Mouse (Mus musculus): ENCODE measurements around the gene Ppfibp2. TPM values are rescaled to one million over a fixed set of nuclear protein-coding genes. Genes with fewer than 3 reads are reported as not detected.

Ppfibp2 gene
- polyA plus RNA-seq, 1 experiment = 0.60 TPM

GRCm38 (mm10) chr7:107683162-107683561 is 88.2 kb downstream of the Ppfibp2 start:
- H3K36me3 ChIP-seq (ENCODE audit: control insufficient read depth, insufficient read depth) = no peaks in the 10 kb centered on the region
- H3K4me3 ChIP-seq = no peak overlapping the region
- no peak overlapping the region for H3ac ChIP-seq (ENCODE audit: control insufficient read depth, insufficient read length)
- H3K27me3 ChIP-seq (ENCODE audit: control insufficient read depth, insufficient read depth, insufficient read length) = no peaks in the 10 kb centered on the region
- no peaks in the 10 kb centered on the region for H3K79me2 ChIP-seq (ENCODE audit: control insufficient read depth, insufficient read depth)
- H3K4me2 ChIP-seq (ENCODE audit: low read depth) = no peak overlapping the region
- TF ChIP-seq SRF (IDR thresholded peaks at IDR 0.05; ENCODE audit: control insufficient read depth, insufficient read length, low read depth) (no peak), MYOD1 (IDR thresholded peaks at IDR 0.05; ENCODE audit: control insufficient read depth in 1 of 3, insufficient read length in 2 of 3, low read depth in 2 of 3) (no peak), E2F4 (IDR thresholded peaks at IDR 0.05; ENCODE audit: insufficient read depth) (no peak), POLR2AphosphoS2 (IDR thresholded peaks at IDR 0.05; ENCODE audit: insufficient read length, low read depth) (no peak), REST (IDR thresholded peaks at IDR 0.05; ENCODE audit: insufficient read depth, insufficient read length) (no peak), MAX (IDR thresholded peaks at IDR 0.05; ENCODE audit: low read depth) (no peak), USF1 (IDR thresholded peaks at IDR 0.05; ENCODE audit: low read depth) (no peak), TCF3 (IDR thresholded peaks at IDR 0.05; ENCODE audit: insufficient read length, low read depth) (no peak), TCF12 (IDR thresholded peaks at IDR 0.05; ENCODE audit: insufficient read depth, poor library complexity, severe bottlenecking) (no peak), CEBPB (IDR thresholded peaks at IDR 0.05; ENCODE audit: insufficient read depth, poor library complexity, severe bottlenecking) (no peak), MYOG (IDR thresholded peaks at IDR 0.05; ENCODE audit: control insufficient read depth in 1 of 3, insufficient read depth in 1 of 3, insufficient read length in 2 of 3, low read depth in 2 of 3) (no peak), POLR2A (IDR thresholded peaks at IDR 0.05; ENCODE audit: insufficient read length, low read depth) (no peak)

- H3K4me3 ChIP-seq = no peak overlapping the region
- H3K4me2 ChIP-seq (ENCODE audit: low read depth) = no peak overlapping the region
- no peaks in the 10 kb centered on the region for H3K36me3 ChIP-seq (ENCODE audit: control insufficient read depth, insufficient read depth)
- no peak for TF ChIP-seq TCF12 (IDR thresholded peaks at IDR 0.05; ENCODE audit: insufficient read depth, poor library complexity, severe bottlenecking)
- no peak for TF ChIP-seq POLR2A (IDR thresholded peaks at IDR 0.05; ENCODE audit: insufficient read length, low read depth)
- no peaks in the 10 kb centered on the region for H3K79me2 ChIP-seq (ENCODE audit: control insufficient read depth, insufficient read depth)
- no peaks in the 10 kb centered on the region for H3K27me3 ChIP-seq (ENCODE audit: control insufficient read depth, insufficient read depth, insufficient read length)
- H3ac ChIP-seq (ENCODE audit: control insufficient read depth, insufficient read length) = no peak overlapping the region
Measured at GRCm38 (mm10) chr7:107683622-107684021, 88.6 kb downstream of the Ppfibp2 start.

GRCm38 (mm10) chr7:107685238-107685954 is 90.4 kb downstream of the Ppfibp2 start:
- H3K36me3 ChIP-seq (ENCODE audit: control insufficient read depth, insufficient read depth) = no peaks in the 10 kb centered on the region
- H3K4me3 ChIP-seq = no peak overlapping the region
- no peak overlapping the region for H3ac ChIP-seq (ENCODE audit: control insufficient read depth, insufficient read length)

GRCm38 (mm10) chr7:107685955-107686285 is 90.9 kb downstream of the Ppfibp2 start:
- Histone ChIP-seq H3K4me3 (no peak overlapping the region), H3K4me2 (ENCODE audit: low read depth) (no peak overlapping the region), H3K79me2 (ENCODE audit: control insufficient read depth, insufficient read depth) (no peaks in the 10 kb centered on the region), H3K36me3 (ENCODE audit: control insufficient read depth, insufficient read depth) (no peaks in the 10 kb centered on the region), H3ac (ENCODE audit: control insufficient read depth, insufficient read length) (no peak overlapping the region), H3K27me3 (ENCODE audit: control insufficient read depth, insufficient read depth, insufficient read length) (no peaks in the 10 kb centered on the region)
- TF ChIP-seq E2F4 (IDR thresholded peaks at IDR 0.05; ENCODE audit: insufficient read depth) = no peak

More at GRCm38 (mm10) chr7:107685238-107685954, 90.4 kb downstream of the Ppfibp2 start:
- H3K27me3 ChIP-seq (ENCODE audit: control insufficient read depth, insufficient read depth, insufficient read length) = no peaks in the 10 kb centered on the region
- H3K4me2 ChIP-seq (ENCODE audit: low read depth) = no peak overlapping the region
- H3K79me2 ChIP-seq (ENCODE audit: control insufficient read depth, insufficient read depth) = no peaks in the 10 kb centered on the region
- TF ChIP-seq POLR2A (IDR thresholded peaks at IDR 0.05; ENCODE audit: insufficient read length, low read depth) (no peak), TCF3 (IDR thresholded peaks at IDR 0.05; ENCODE audit: insufficient read length, low read depth) (no peak), REST (IDR thresholded peaks at IDR 0.05; ENCODE audit: insufficient read depth, insufficient read length) (no peak), E2F4 (IDR thresholded peaks at IDR 0.05; ENCODE audit: insufficient read depth) (no peak), SRF (IDR thresholded peaks at IDR 0.05; ENCODE audit: control insufficient read depth, insufficient read length, low read depth) (no peak), POLR2AphosphoS2 (IDR thresholded peaks at IDR 0.05; ENCODE audit: insufficient read length, low read depth) (no peak), TCF12 (IDR thresholded peaks at IDR 0.05; ENCODE audit: insufficient read depth, poor library complexity, severe bottlenecking) (no peak), MAX (IDR thresholded peaks at IDR 0.05; ENCODE audit: low read depth) (no peak), USF1 (IDR thresholded peaks at IDR 0.05; ENCODE audit: low read depth) (no peak)

- Histone ChIP-seq H3ac (ENCODE audit: control insufficient read depth, insufficient read length) (no peak overlapping the region), H3K27me3 (ENCODE audit: control insufficient read depth, insufficient read depth, insufficient read length) (no peaks in the 10 kb centered on the region), H3K79me2 (ENCODE audit: control insufficient read depth, insufficient read depth) (no peaks in the 10 kb centered on the region), H3K4me2 (ENCODE audit: low read depth) (no peak overlapping the region), H3K36me3 (ENCODE audit: control insufficient read depth, insufficient read depth) (no peaks in the 10 kb centered on the region), H3K4me3 (no peak overlapping the region)
- TF ChIP-seq SRF (IDR thresholded peaks at IDR 0.05; ENCODE audit: control insufficient read depth, insufficient read length, low read depth) (no peak), MYOD1 (IDR thresholded peaks at IDR 0.05; ENCODE audit: control insufficient read depth in 1 of 3, insufficient read length in 2 of 3, low read depth in 2 of 3) (no peak)
Measured at GRCm38 (mm10) chr7:107687412-107687811, 92.4 kb downstream of the Ppfibp2 start.

- no peak overlapping the region for H3ac ChIP-seq (ENCODE audit: control insufficient read depth, insufficient read length)
- TF ChIP-seq MYOG (IDR thresholded peaks at IDR 0.05; ENCODE audit: control insufficient read depth in 1 of 3, insufficient read depth in 1 of 3, insufficient read length in 2 of 3, low read depth in 2 of 3) = no peak
- TF ChIP-seq POLR2A (IDR thresholded peaks at IDR 0.05; ENCODE audit: insufficient read length, low read depth) = no peak
- TF ChIP-seq USF1 (IDR thresholded peaks at IDR 0.05; ENCODE audit: low read depth) = no peak
- H3K4me3 ChIP-seq = no peak overlapping the region
- no peaks in the 10 kb centered on the region for H3K36me3 ChIP-seq (ENCODE audit: control insufficient read depth, insufficient read depth)
- no peaks in the 10 kb centered on the region for H3K27me3 ChIP-seq (ENCODE audit: control insufficient read depth, insufficient read depth, insufficient read length)
- H3K4me2 ChIP-seq (ENCODE audit: low read depth) = no peak overlapping the region
- no peaks in the 10 kb centered on the region for H3K79me2 ChIP-seq (ENCODE audit: control insufficient read depth, insufficient read depth)
Measured at GRCm38 (mm10) chr7:107688040-107688439, 93.0 kb downstream of the Ppfibp2 start.
